Mouse (Mus musculus) urinary bladder, postnatal 4 days (tissue): ENCODE measurements around the gene Cdk2ap2.

Source experiments
- DNase-seq, 2 experiments: peaks; one replicate each; pipeline ENCODE4 v3.0.0; 2021 to 2022; ENCODE audit warnings: low spot score in 2 of 2

Gene Cdk2ap2

DNA sequence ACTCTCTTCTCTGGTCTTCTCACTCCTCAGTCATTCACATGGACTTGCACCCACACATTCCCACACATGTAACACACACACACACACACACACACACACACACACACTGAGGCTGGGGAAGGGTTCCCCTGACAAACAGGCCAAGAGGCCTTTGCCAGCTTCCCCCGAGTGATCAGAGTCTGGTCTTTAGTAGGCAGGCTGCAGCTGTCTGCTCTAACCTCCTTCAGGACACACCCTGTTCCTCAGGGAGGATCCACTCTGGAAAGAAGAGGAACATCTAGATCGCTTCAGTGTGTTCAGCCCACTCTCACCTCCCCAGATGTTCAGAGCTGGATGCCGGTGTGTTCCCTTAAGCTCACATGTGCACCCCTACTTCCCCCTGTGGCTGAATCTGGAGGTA, 2.6 kb upstream of the Cdk2ap2 start:
- no peak for DNase-seq

DNA sequence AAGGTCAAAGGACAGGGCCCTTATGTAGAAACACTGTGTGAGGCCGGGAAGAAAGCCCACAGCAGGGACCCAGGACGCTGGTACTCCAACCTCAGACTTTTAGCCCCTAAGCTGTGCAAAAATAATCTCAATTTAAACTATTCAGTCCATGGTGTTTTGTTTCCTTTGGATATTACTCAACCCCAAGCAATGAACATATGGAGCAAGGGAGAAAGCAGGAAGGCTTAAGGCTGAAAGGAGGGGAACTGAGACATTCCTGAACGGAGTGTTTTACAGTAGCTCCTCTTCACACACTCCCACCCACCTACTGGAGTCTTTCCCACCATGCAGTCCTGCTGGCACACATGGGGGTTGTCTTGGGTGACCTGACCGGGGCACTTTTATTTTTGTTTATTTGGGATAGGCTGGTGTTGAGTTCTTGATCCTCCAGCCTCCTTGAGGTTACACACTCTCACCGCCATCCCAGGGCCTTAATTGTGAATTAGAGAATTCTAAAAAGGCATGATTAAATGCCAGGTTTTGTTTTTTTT, 2.1 kb upstream of the Cdk2ap2 start:
- no peak for DNase-seq

DNA sequence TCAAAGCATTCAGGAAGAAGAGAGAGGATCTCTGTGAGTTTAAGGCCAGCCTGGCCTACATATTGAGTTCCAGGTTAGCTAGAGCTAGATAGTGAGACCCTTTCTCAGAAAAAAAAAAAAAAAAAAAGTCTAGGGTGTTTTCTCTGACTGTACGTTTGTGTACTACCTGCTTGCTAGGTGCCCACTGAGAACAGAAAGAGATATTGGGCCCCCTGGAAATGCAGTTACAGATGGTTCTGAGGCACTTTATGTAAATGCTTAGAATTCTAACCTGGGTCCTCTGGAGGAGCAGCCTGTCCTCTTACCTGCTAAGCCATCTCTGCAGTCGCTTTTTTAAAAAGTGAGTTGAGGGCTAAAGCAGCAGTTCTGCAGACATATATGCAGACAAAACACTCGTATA, 1.2 kb upstream of the Cdk2ap2 start:
- DNase-seq = no peak

DNA sequence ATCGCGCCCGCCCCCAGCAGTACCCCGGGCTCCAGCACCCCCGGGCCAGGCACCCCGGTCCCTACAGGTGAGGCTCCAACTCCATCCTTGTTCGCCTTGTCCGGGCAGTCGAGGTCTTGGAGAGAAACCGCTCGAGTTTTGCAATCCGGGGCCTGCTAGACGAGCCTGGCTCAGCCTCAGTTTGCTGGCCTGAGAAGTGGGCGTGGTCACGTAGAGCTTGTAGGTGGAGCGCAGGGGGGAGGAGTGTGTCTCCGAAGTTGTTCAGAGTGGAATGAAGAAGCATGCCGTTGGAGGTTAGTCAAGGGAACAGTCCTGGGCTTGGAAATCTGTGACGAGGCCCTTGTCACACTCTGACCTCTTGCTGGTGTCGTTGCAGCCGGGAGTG, 451 bp downstream of the Cdk2ap2 start:
- DNase-seq = peak in 1 of 2 experiments; percentile 78

DNA sequence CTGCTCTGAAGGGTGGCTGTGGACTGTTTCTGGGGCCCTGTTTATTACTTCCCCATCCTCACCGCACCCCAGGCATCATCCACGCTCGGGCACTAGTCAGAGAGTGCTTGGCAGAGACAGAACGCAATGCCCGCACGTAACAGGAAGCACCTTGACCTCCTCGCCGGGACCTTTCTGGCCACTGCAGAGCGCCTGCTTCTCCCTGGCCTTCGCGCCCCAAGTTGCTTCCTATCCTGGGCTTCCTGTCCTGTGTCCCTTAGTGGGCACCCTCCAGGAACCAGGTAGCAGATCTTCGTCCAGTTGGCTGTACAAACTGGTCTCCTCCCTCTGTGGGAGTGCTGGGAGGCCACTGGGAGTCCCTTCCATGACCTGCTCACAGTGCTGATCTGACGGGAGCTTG, 1.4 kb downstream of the Cdk2ap2 start:
- DNase-seq = no peak

DNA sequence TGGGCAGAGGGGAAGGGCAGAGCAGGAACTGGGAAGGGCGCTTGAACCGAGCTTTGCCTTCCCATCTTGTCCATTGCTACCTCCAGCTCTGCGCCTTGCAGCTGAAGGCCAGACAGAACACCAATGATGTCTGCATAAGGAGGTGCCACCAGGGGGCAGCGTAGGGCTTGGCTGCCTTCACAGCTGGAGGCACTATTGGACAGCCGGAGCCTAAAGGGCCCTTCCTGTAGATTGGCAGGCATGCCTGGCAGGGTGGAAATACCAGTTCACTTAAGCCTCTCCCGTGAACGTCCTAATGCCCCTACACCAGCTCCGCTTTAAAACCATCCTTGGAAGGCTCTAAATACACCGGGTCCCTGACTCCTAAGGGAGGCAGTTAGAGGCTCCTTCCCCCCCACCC, 2.1 kb downstream of the Cdk2ap2 start:
- peak; percentile 85 to 92 for DNase-seq

DNA sequence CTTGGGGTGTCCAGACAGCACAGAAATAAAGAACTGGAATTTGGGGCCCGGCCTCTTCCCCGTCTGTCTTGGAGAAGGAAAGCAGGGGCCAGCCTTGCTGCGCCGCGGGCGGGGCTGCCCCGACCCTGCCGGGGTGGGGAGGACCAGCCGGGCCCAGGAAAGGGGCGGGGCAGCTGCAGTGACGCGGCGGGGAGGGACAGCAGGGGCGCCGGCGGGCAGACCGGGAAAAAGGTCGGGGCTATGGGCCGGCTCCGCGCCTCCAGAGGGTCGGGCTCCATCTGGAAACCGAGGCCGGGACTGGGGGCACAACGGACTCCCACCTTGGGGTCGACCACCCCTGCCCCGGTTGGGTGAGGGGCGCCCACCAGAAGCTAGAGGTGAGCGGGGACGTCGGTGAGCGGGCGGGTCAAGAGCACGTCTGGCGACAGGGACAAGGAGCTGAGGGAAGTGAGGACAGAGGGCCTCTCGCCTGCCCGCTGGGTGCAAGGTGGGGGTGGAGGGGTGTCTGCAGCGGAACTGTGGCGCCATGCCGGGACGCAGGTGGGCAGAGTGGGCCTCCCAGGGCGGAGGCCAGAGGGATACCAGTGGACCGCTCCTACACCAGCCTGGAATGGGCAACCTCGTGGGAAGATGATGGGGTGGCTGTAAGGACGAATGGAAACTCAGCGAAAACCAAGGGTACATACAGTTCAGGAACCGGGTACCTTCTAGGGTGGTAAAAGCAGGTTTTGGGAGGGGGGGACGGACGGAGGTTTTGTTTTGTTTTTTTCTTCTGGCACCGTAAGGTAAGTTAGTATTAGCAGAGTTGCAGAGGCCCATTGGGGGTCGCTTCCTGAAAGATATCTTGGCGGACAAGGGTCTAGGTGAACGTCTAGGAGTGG, 3.1 kb downstream of the Cdk2ap2 start, which contains the start of gene Pitpnm1:
Pitpnm1 (plus strand) TSS at position 162 of the 881 bp plus-strand sequence.
- peak; percentile 71 to 83 for DNase-seq

DNA sequence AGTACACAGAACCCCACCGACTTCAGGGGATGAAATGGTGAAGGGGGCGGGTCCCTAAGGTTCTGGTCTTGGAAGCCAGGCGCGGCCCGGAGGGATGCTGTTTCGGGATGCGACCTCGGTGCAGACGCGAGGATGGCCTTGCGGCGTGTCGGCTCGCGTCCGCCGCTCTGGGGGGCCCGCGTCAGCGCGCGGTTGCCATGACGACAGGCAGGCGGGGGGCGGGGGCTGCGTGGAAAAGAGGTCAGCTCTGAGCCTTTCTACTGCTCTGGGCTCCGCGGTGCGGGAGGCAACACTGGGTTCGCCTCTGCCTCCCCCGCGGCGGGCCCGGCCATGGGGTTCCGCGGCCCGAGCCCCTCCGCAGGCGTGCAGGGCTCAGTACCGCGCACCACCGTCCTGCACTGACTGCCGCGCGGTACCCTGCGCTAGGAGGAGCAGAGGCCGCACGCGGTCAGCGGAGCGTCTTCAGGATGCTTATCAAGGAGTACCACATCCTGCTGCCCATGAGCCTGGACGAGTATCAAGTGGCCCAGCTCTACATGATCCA, 3.8 kb downstream of the Cdk2ap2 start:
- DNase-seq = no peak

DNA sequence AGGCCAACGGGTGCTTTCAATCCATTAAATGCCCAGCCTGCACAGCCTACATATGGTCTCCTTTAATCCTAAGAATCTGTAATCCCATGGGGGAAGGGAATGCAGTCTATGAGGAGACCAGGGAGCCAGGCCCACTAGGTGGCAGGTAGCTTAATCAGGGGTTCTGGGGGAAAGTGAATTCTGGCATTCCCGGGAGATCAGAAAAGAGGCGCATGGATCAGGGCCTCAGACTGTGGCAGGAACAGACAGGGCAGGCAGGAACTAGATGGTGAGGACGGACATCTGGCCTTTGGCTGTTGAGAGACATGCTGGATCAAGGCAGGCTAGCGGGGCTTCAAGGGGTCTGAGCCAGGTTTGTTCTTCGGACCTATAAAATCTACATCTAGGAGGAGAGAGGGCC, 4.5 kb downstream of the Cdk2ap2 start:
- DNase-seq = no peak

DNA sequence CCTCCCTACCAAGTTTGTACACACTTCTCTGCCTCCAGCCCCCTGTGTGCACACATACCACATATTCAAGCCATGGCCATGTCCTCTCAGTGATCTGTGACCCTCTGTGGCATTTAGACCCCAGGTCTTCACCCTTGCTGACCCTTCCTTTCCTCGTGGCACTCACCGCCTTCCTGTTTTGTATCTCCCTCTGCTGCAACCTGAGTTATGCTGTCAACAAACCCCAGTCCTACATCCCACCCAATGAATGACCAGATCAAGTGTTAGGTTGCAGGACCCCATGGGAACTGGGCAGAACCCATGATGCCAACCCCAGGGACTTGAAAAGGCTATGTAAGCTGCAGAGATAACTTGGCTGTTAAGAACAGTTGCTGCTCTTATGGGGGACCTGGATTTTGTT, 5.1 kb downstream of the Cdk2ap2 start:
- no peak for DNase-seq

DNA sequence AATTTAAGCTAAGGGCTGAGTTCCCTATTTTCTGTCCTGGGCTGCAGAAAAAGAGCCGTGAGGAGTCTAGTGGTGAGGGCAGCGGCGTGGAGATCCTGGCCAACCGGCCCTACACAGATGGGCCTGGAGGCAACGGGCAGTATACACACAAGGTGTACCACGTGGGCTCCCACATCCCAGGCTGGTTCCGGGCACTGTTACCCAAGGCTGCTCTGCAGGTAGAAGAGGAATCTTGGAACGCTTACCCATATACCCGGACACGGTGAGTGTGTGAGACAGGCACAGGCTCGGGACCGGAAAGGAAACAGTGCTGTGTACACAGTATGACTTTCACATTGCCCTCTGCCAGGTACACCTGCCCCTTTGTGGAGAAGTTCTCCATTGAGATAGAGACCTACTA, 5.6 kb downstream of the Cdk2ap2 start:
- no peak for DNase-seq

DNA sequence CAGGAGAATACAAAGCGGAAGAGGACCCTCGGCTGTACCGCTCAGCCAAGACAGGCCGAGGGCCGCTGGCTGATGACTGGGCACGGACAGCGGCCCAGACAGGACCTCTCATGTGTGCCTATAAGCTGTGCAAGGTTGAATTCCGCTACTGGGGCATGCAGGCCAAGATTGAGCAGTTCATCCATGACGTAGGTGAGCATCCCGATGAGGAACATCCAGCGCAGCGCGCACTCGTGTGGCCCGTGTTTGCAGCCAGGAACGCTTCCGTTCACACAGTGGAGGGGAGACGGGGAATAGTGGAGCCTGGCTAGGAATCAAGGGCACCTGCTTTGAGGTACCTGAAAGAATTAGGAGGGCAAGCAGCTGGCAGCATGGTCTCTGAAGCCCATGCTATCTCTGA, 6.3 kb downstream of the Cdk2ap2 start:
- DNase-seq = no peak

DNA sequence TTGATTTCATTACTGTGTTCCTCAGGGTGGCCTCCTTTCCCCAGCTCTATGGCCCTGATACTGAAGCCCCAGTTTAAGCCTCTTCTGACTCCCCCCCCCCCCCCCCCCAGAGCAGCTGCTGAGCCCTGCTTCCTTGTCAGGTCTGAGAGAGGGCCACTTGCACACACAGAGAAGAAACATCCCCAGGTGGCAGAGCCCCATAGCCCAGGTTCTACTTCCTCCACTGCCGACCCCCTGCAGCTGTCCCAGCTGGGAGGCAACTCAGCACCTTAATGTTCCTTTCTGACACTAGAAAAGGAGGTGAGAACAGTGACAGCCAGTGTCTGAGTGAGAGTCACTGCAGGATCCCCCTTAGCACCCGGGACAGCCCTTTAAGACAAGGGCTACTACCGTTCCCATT, 6.8 kb downstream of the Cdk2ap2 start:
- no peak for DNase-seq

DNA sequence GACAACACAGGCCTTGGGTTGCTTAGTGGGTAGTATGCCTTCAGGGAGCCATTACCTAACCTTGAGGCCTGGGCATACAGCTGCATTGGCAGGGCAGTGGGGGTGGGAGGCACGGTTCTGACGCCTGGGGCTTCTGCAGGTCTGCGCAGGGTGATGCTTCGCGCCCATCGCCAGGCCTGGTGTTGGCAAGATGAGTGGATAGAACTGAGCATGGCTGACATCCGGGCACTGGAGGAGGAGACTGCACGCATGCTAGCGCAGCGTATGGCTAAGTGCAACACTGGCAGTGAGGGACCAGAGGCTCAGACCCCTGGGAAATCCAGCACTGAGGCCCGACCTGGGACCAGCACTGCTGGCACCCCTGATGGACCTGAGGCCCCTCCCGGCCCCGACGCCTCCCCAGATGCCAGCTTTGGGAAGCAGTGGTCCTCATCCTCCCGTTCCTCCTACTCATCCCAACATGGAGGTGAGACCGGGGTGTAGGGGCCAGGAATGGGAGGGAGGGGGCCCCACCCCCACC, 7.8 kb downstream of the Cdk2ap2 start:
- DNase-seq = no peak

DNA sequence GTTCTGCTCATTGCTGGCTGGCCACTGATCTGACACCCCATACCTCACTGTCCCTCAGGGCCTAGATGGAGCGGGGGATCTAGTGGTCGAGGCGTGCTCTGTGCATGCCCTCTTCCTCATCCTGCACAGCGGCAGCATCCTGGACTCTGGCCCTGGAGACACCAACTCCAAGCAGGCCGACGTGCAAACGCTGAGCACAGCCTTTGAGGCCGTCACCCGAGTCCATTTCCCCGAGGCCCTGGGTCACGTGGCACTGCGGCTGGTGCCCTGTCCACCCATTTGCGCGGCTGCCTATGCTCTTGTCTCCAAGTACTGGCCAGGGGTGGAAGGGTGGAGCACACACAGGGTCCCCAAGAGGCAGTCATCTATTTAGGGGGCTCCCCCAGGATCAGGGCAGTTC, 9.7 kb downstream of the Cdk2ap2 start:
- DNase-seq = no peak

DNA sequence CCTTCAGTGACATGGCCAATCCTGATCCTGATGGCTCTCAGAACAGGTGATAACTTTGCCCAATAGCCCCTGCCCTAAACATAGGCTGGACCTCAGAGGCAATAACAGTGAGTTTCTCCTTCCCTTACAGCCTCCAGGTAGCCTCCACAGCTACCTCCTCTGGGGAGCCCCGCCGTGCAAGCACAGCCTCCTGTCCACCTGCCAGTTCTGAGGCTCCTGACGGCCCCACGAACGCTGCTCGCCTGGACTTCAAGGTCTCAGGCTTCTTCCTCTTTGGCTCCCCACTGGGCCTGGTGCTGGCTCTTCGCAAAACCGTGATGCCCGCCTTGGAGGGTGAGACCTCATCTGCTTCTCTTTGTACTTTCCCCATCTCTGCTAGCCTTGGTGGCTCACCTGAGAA, 11.6 kb downstream of the Cdk2ap2 start:
- no peak for DNase-seq

DNA sequence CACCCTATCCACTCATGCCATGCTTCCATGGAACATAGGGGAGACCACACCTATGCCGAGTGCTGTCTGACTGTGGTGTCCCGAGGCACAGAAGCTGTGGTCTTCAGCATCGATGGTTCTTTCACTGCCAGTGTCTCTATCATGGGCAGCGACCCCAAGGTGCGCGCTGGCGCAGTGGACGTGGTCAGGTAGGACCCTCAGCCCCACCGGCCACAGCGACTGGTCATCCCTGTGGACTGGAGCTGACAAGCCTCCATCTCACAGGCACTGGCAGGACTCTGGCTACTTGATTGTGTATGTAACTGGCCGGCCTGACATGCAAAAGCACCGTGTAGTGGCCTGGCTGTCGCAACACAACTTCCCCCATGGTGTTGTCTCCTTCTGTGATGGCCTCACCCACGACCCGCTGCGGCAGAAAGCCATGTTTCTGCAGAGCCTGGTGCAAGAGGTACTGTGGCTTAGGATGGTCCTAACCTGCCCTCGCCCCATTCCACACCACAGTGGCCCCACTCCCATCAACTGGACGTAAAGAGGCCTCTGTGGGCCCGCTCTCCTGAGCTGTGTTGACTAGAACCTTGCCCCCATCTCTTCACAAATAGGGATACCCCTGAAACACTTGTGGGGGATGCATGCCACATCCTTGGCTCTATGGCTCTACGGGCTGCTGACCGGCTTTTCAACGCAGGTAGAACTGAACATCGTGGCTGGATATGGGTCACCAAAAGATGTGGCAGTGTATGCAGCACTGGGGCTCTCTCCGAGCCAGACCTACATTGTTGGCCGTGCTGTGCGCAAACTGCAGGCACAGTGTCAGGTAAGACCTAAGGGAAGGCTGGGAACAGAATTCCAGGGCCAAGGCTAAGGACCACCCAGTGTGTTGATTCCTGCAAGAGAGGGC, 15.3 kb downstream of the Cdk2ap2 start:
- no peak for DNase-seq

DNA sequence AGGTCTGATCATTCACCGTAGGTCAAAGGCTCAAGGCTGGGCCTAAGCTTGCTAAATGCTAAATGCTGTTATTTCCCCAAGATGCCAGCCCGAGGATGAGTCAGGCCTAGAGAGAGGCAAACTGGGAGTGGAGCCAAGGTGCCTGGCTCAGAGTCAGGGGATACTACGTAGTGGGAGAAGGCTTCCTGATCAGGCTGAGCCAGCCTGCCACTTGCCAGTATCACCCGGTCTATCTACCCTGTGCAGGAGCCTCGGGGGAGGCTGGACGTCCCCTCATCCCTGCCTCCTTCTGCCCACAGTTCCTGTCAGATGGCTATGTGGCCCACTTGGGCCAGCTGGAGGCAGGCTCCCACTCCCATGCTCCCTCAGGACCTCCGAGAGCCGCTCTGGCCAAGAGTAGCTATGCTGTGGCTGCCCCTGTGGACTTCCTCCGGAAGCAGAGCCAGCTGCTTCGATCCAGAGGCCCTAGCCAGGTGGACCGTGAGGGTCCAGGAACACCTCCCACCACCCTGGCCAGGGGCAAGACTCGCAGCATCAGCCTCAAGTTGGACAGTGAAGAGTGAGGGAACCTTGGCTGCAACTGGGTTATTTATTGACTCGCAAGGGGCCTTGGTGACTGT, 16.3 kb downstream of the Cdk2ap2 start:
- DNase-seq = peak; percentile 56 to 81

DNA sequence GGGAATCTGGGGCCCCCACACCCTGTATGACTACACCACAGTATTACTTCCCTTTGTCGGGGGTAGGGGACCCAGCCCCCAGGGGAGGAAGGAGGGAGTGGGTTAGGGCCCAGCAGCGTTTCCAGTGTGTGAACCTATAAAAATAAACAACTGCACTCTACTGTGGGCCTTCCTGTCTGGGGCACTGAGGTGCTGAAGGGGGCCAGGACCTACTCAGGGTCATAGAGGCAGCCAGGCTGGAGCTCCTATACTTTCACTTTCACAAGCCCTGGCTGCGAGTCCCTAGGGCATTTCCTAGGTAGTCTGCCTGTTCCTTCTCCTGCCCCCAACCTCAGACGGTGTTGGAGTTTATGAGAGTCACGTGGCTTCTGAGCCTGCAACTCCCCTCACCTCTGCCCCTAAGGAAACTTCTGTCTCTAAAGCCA, 16.8 kb downstream of the Cdk2ap2 start:
- no peak for DNase-seq

DNA sequence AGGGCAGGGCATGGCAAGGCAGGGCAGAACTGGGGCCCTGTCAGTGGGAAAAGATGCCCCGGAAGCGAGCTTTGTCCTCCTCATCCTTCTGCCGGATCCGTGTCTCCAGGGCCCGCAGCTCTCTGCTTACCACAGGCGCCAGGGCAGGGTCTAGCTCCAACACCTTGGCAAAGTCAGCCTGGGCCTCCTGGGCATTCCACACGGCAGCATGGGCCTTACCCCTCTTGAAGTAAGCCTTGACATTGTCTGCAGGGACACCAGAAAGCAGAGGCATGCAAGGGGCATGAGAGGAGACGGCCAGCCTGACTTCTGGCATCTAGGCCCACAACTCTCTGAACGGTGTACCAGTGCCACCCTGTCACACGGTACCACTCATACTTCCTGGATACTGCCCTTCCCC, 17.6 kb downstream of the Cdk2ap2 start:
- DNase-seq = no peak

DNA sequence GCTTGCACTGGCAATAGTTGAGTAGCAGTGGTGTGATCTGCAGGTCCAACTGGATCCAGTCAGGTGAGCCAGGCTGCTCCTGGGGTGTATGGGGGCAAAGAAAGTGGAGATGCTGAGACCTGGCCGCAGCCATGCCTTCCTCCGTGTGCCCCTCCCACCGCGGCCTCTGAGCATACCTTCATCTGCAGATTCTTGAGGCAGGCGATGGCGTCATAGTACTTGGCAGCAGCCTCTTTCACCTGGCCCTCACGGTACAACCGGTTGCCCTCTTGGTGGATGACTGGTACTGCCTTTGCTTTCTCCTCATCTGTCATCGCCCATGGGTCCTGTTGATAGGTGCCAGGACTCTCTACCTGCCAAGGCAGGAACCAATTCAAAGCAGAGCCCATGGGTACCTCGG, 18.2 kb downstream of the Cdk2ap2 start:
- no peak for DNase-seq

DNA sequence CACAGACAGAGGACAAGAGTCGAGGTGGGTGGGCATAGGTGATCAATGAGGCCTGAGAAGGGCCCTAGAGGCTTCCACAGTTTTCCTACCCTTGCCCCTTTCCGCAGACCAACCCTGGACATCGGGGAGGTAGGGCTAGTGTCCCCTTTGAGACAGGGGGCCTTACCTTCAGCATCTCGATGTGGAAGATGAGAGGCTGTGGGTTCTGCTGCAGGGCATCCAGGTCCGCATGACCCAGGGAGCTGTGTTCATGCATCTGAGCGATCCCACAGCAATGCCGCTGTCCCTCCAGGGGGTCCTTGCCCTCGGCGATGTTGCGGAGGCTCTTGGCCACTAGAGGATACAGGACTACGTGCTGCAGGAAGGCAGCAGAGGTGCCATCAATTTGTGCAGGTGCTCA, 18.8 kb downstream of the Cdk2ap2 start:
- no peak for DNase-seq
